Mouse (Mus musculus): ENCODE measurements around the gene Tmem221. TPM values are rescaled to one million over a fixed set of nuclear protein-coding genes. Genes with fewer than 3 reads are reported as not detected.
A peak's percentile ranks its signal among the peaks of the same experiment; 100 is the strongest.

Tmem221 gene
- total RNA-seq, 2 experiments from 2014 or later: not detected

DNA sequence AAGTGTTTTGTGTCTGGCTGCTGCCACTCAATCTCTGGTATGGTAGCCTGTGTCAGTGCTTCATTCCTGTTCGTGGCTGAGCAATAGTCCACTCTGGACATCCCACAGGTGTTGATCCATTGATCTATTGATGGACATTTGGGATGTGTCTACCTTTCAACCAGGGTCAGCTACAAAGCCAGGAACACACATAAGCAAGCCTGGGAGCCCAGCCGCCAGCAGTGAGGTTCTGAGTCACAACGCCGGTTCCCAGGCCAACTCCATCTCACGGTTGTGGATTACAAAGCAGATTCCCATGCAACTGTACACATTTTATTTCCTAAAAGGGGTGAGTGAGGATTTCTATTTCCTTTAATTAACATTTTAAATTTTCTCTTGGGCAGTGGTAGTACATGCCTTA, 2.1 kb upstream of the Tmem221 start:
- no peak overlapping the region for H3K27ac ChIP-seq
- no peak for TF ChIP-seq CTCF (IDR thresholded peaks at IDR 0.05)
- no peak overlapping the region for H3K4me3 ChIP-seq
- intact Hi-C loops (cut with DNase I): loop anchor here (1.0 kb wide), 1 partner anchor 36 kb away; no protein-coding TSS in a partner anchor
- no peak for DNase-seq

DNA sequence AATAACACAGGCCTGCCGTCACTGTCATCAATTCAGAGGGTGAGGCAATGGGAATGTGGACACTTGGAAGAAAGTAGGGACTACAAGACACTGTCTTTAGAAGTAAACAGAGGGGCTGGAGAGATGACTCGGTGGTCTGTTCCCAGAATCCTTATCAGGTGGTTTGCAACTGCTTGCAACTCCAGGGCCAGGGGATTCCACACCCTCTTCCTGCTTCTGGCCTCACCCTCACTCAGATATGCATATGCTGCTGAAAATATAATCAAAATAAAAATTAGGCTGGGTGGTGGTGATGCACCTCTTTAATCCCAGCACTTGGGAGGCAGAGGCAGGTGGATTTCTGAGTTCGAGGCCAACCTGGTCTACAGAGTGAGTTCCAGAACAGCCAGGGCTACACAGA, 1.4 kb upstream of the Tmem221 start:
- intact Hi-C loops (cut with DNase I): no loop called here
- DNase-seq: no peak
- H3K27ac ChIP-seq: no peak overlapping the region
- TF ChIP-seq CTCF (IDR thresholded peaks at IDR 0.05): no peak
- H3K4me3 ChIP-seq: no peak overlapping the region

DNA sequence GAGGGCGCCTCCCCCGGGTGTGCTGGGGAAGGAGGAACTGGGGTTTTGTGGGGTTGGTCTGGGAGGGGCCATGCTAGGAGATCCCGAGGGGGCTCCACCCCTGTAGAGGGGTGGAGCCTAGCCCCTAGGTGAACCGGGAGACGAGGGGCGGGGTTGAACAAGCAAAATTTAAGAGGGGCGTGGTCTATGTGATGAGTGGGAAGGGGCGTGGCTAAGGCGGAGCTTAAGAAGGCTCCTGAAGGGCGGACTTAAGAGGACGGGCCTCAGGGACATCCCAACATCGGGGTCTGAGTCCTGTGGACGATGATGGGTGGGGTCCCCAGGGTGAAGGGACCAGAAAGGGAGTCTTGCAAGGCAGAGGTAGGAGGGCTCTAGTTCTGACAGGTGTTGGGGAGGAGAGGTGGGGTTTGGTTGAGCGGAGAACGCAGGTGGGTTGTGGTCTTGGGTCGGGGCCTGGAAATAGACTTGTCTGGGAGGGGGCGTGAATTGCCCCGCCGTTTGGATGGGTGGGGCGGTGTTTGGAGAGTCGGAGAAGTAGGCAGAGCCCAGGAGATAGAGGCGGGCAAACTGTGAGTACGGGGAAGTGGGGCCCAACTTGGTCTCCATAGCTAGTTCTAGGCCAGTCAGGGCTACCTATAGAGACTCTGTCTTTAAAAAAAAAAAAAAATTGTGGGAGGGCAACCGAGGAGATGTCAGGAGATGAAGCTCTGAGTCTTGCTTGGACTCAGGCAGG, 453 bp upstream of the Tmem221 start:
- intact Hi-C loops (cut with DNase I): no loop called here
- Histone ChIP-seq H3K27ac (no peak overlapping the region), H3K4me3 (peak overlapping the region; percentile 67)
- no peak for TF ChIP-seq CTCF (IDR thresholded peaks at IDR 0.05)
- DNase-seq: peak; percentile 59

DNA sequence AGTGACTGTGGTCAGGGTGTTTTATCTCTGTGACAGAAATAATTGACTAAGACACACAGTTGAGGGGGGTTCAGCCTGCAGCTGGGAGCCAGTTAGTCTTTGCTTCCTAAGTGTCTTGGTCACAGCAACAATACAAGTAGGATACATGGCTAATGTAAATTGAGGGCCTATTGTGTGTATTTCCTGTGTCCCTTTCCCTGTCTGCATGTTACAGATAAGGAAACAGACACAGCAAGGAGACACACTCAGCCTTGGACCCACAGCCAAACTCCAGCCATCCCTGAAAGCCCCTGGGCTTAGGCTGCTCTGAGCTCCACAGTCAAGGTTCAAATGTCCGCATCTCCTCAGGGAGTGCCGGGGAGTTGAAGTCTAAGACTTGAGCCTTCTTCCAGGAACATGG, 4.0 kb downstream of the Tmem221 start:
- no peak overlapping the region for H3K27ac ChIP-seq
- no peak for DNase-seq
- intact Hi-C loops (cut with DNase I): no loop called here
- H3K4me3 ChIP-seq: no peak overlapping the region
- TF ChIP-seq CTCF (IDR thresholded peaks at IDR 0.05): no peak

DNA sequence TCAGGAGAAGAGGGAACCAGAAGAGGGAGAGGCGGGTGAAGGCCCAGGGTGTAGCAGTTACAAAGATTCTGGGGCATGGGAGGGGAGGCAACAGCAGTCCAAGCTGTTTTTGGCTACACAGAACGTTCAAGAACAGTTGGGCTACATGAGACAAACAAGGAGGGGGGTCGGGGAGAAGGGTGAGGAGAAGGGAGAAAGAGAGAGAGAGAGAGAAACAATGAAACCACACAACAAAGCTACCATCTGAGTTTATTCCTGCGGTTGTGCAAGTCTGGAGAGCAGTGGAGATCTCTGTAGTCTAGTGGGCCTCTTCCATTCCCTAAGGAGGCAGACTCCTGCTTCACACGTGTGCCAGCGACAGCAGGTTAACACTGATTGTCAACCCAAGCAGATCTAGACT, 4.7 kb downstream of the Tmem221 start:
- no peak overlapping the region for H3K27ac ChIP-seq
- no peak for TF ChIP-seq CTCF (IDR thresholded peaks at IDR 0.05)
- DNase-seq: no peak
- intact Hi-C loops (cut with DNase I): no loop called here
- H3K4me3 ChIP-seq: no peak overlapping the region

DNA sequence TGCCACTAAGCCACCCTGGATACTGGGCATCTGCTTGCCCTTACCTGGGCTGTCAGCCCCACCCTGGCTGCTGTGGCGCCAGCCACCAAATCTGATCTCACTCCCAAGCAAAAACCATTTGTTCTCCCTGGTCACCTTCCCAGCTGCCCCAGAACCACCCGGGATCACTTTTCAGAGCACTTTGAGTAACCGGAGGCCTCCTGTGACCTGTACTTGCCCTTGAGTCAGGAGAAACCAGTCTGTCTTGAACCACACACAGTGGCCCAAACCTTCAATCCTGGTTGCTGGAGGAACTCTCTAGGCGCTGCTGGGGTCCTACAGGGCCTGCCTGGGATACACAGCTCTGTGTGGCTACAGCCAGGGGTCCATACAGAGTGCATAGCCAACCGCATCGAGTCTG, 5.9 kb downstream of the Tmem221 start:
- Histone ChIP-seq H3K4me3 (no peak overlapping the region), H3K27ac (no peak overlapping the region)
- intact Hi-C loops (cut with DNase I): no loop called here
- no peak for TF ChIP-seq CTCF (IDR thresholded peaks at IDR 0.05)
- no peak for DNase-seq

DNA sequence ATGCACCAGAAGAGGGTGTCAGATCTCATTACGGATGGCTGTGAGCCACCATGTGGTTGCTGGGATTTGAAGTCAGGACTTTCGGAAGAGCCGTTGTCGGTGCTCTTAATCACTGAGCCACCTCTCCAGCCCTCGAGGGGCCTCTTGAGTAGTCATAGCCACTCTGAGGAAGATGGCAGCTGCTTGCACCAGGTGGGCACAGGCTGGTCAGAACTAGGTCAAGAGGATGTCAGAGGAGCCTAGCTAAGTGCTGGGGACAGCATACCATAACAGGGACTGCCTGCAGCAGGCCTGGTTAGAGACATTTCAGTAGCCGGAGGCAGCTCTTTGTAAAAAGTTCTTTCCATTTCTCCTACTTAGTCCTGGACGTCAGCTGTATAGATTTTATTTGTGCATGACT, 7.9 kb downstream of the Tmem221 start:
- Histone ChIP-seq H3K27ac (no peak overlapping the region), H3K4me3 (no peak overlapping the region)
- DNase-seq: no peak
- no peak for TF ChIP-seq CTCF (IDR thresholded peaks at IDR 0.05)
- intact Hi-C loops (cut with DNase I): no loop called here

DNA sequence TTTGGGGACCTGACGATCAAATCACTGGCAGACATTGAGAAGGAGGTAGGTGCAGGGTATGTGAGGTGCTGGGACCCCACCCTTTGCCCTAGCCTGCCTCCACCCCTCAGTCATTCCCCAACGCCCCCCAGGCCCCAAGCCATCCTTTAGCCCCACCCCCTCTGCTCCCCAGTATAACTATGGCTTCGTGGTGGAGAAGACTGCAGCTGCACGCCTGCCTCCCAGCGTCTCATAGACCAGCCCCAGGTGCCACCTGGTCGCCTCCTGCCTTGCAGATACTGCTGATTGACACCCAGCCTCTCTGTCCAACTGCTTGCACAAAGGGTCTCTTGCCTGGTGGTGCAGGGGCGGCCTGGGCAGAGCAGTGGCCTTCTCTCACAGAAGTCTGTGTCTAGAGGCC, 11.1 kb downstream of the Tmem221 start:
- intact Hi-C loops (cut with DNase I): no loop called here
- Histone ChIP-seq H3K27ac (no peak overlapping the region), H3K4me3 (no peak overlapping the region)
- no peak for DNase-seq
- TF ChIP-seq CTCF (IDR thresholded peaks at IDR 0.05): no peak

DNA sequence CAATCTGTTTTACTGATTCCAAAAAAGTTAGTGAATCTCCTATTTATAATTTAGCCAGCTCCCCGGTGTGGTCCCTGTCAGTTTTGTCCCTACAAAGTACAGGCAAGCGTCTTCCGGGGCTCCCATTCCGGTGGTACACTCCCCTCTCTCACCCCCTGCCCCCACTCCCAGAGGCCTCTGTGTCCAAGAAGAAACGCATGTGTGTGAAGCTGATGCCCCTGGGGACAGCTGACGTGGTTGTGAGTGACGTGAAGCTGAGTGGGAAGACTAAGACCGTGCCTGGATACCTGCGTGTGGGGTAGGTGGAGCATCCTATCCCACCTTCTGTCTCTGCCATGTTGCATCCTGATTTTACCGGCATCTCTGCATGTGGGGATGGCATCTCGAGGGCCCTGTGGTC, 13.6 kb downstream of the Tmem221 start:
- Histone ChIP-seq H3K27ac (no peak overlapping the region), H3K4me3 (no peak overlapping the region)
- intact Hi-C loops (cut with DNase I): no loop called here
- no peak for TF ChIP-seq CTCF (IDR thresholded peaks at IDR 0.05)
- DNase-seq: no peak

DNA sequence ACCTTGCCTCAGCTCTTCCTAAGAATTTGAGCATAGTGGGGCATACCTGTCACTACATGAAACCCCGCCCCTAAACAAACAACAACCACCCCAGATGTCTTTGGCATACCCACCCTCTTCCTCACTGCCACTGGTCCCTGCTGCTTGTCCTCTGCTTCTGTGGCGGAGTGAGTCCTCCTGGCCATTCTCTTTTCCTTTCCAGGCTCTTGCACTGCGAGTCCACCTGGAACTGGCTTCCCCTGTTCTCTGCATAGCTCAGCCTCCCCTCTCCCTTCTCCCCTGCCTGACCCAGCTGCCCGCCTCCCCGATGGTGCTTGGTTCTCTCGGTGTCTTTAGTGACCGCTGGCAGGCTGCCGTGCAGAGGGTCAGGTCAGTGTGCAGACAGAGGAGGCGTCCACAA, 14.9 kb downstream of the Tmem221 start:
- TF ChIP-seq CTCF (IDR thresholded peaks at IDR 0.05): no peak
- intact Hi-C loops (cut with DNase I): no loop called here
- no peak for DNase-seq

DNA sequence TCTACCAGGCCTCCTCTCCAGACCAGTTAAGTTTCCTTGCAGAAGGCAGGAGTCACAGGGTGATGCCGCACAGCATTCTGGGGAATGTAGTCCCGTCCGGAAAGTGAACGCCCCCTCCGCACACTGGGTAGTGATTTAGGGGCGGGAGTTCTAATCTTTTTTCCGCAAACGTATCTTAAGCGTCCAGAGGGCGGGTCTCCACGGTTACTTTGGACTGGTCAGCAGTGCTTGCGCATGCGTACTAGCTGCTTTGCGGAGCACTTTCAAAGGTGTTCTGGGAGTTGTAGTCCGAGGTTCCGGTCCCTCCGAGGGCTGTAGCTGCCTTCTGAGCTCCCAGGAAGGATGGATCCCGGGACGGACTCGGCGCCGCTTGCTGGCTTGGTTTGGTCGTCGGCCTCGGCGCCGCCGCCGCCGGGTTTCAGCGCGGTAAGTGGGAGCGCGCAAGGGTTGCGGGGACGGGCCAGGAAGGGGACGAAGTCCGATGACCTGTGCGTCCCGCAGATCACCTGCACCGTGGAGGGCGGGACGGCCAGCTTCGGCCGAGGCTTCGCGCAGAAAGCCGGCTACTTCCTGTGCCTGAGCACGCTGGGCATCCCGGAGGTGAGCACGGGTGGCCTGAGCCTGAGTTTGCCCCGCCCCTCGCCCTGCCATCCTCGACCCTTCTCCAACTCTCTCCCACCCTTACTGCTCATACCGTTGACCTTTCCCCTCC, 15.9 kb downstream of the Tmem221 start, which contains the start of gene Mvb12a:
Gene Mvb12a (plus strand): TSS at position 291 of the 712 bp plus-strand sequence.
- TF ChIP-seq CTCF (IDR thresholded peaks at IDR 0.05): no peak
- DNase-seq: peak; percentile 97
- peak within 1 kb of the TSS; percentile 91 for H3K27ac ChIP-seq
- intact Hi-C loops (cut with DNase I): no loop called here
- H3K4me3 ChIP-seq: peak within 1 kb of the TSS; percentile 98

More for the DNA sequence above, 14.9 kb downstream of the Tmem221 start:
- peak overlapping the region; percentile 98 for H3K4me3 ChIP-seq
- H3K27ac ChIP-seq: no peak overlapping the region

DNA sequence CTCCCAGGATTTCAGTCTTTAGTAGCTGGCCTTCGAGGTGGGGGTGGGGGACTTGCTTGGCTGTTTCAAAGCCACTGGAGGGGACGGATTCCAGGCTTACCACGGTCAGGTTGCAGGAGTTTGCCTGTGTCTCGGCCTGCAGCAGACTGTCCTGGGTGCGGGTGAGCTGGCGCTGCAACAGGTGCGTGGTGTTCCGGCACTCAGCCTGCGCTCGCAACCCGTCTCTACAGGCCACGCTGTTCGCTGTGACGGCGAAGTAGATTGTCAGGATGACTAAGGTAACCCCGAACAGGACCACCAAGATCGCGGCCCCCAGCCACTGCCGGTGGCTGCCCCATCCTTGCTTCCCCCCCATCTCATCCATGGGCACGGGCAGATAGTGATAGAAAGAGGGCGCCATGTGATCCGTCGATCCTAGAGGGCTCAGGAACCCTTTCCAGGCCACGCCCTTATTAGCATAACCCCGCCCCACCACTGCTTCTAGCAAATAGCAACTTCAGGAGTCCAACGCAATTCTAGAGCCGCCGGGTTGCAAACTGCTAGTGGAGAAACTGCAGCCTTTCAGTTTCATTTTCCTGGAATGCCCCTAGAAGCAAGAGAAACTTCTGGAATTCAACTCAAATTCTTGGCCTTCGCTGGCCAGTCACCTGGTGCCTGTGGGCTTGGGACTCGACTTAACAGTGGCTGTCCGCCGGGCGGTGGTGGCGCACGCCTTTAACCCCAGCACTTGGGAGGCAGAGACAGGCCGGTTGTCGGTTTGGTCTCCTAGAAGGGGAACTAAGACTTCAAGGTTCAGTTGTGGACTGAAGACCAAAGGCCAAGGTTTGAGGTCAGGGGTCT, 21.4 kb downstream of the Tmem221 start, which contains the start of gene Bst2:
Gene Bst2 (minus strand): TSS at position 429 of the 840 bp plus-strand sequence.
- intact Hi-C loops (cut with DNase I): loop anchor here (5.0 kb wide), 1 partner anchor 95 kb away; no protein-coding TSS in a partner anchor
- H3K27ac ChIP-seq: peak within 1 kb of the TSS; percentile 93
- TF ChIP-seq CTCF (IDR thresholded peaks at IDR 0.05): no peak
- DNase-seq: peak; percentile 91
- peak within 1 kb of the TSS; percentile 85 for H3K4me3 ChIP-seq
